15 mouse cellular contexts compared by ENCODE assay signal in the genomic region with DNA sequence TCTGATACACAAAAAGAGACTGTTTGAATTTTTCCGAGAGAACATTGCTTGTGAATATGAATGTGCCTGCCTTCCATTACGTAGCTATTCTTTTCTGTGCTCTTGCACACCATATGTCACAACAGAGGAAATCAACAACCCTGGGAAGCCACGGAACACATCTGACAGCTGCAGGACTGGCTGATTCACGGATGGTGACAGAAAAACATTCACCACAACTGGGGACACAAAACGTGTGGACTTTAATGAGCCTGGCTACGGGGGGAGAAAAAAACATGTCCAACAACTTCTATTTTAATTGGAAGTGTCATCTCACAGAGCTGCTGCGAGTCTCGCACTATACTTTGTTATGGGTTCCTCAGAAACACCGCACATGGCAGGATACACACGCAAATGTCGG.
A peak's percentile ranks its signal among the peaks of the same experiment; 100 is the strongest.
DNase-seq lines count a peak whose midpoint lies in the region; ATAC-seq and TF ChIP-seq lines count a peak whose summit lies in the region.
"Had no signal": no experiment of that assay in that cellular context is flagged by ENCODE, and none has a peak within 500 bp of the region (broad histone marks: within the 10 kb centered on the region; RNA-seq: fewer than 3 reads in every experiment).

No protein-coding gene starts in this region.

- no peak overlapping the region for H3K4me3 ChIP-seq in heart, postnatal 0 days (ENCODE audit: low read depth, low read length)
- H3K4me3 ChIP-seq: neural tube, embryonic 15.5 days had no signal

- H3K36me3 ChIP-seq in heart, postnatal 0 days (replicated peaks; ENCODE audit: control insufficient read depth, insufficient read depth, low read length), result no peaks in the 10 kb centered on the region
- H3K36me3 ChIP-seq: neural tube, embryonic 15.5 days had no signal

- H3K9me3 ChIP-seq in heart, postnatal 0 days (replicated peaks; ENCODE audit: control insufficient read depth, low read length), result no peaks in the 10 kb centered on the region
- H3K9me3 ChIP-seq: neural tube, embryonic 15.5 days had no signal

- WGBS in heart, postnatal 0 days, result 63% methylated on average over 11 of the region's 11 CpGs

- peak; percentile 9 for DNase-seq in heart, postnatal 0 days (ENCODE audit: low spot score)
- no peak for DNase-seq in heart, adult 18-20 months
- DNase-seq in cerebellum, postnatal 25 days, result peak; percentile 22 to 35
- peak; percentile 25 to 72 for DNase-seq in layer of hippocampus, adult 18-20 months (ENCODE audit: low spot score in 2 of 2)
- DNase-seq in retina, embryonic 14.5 days (ENCODE audit: low spot score), result peak; percentile 43
- DNase-seq in ovary, postnatal 10 days (ENCODE audit: low spot score), result no peak
- DNase-seq in urinary bladder, postnatal 36 days (ENCODE audit: low spot score in 2 of 2), result no peak
- DNase-seq: adrenal gland, postnatal 36 days; kidney, postnatal 25 days; liver; thymus, postnatal 25 days had no signal

- no peak overlapping the region for H3K4me2 ChIP-seq in heart, postnatal 0 days (ENCODE audit: low read depth, low read length)
- H3K4me2 ChIP-seq: heart, embryonic 11.5 days; neural tube, embryonic 15.5 days had no signal

- no peak overlapping the region for H3K9ac ChIP-seq in heart, postnatal 0 days (replicated peaks; ENCODE audit: low read depth, low read length)
- H3K9ac ChIP-seq: neural tube, embryonic 15.5 days had no signal

- ATAC-seq in heart, postnatal 0 days (ENCODE audit: insufficient read depth, low read depth), result no peak
- ATAC-seq: midbrain, embryonic 16.5 days had no signal

- no peak for TF ChIP-seq EP300 in heart, postnatal 0 days (IDR thresholded peaks at IDR 0.05; ENCODE audit: low read depth)

- H3K4me1 ChIP-seq in heart, postnatal 0 days (ENCODE audit: control insufficient read depth, insufficient read depth), result no peaks in the 10 kb centered on the region

- H3K27me3 ChIP-seq in heart, postnatal 0 days (ENCODE audit: control insufficient read depth, insufficient read depth, low read length), result no peaks in the 10 kb centered on the region
- H3K27me3 ChIP-seq: CH12.LX; neural tube, embryonic 15.5 days had no signal

- no peak for TF ChIP-seq CTCF in heart, postnatal 0 days (IDR thresholded peaks at IDR 0.05; ENCODE audit: low read depth)

- H3K27ac ChIP-seq in heart, postnatal 0 days (ENCODE audit: low read depth), result no peak overlapping the region
- H3K27ac ChIP-seq: neural tube, embryonic 15.5 days had no signal

Comparison
In these comparisons a context has a peak if more than half of its experiments do, and no peak if none do; other contexts are left out.
1. DNase-seq: peak in heart, postnatal 0 days (single experiment), cerebellum, postnatal 25 days (2 of 2), layer of hippocampus, adult 18-20 months (2 of 2) and retina, embryonic 14.5 days (single experiment); none in heart, adult 18-20 months (0 of 2), ovary, postnatal 10 days (single experiment) and urinary bladder, postnatal 36 days (0 of 2).